Mouse (Mus musculus): Measurements from ENCODE around the gene Pmm2.

The Pmm2 gene

DNA sequence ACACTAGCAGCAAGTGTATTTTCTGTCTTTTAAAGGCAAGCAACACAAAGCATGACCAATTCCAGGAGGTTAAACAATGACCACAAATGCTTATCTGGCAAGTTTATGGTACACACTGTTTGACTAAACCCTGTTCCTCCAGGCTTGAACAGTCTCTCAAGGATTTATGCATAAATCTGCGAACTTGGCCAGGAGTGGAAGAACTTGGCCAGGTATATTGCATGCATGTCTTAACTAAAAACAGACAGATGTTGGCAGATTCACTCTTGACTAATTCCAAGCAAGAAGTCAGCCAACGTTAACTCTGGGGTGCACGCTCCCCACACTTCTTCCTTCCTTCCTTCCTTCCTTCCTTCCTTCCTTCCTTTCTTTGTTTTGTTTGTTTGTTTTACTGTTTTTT lies 42.3 kb downstream of the Pmm2 start:
- DNase-seq (ENCODE audit: inconsistent ontology term), result no peak

DNA sequence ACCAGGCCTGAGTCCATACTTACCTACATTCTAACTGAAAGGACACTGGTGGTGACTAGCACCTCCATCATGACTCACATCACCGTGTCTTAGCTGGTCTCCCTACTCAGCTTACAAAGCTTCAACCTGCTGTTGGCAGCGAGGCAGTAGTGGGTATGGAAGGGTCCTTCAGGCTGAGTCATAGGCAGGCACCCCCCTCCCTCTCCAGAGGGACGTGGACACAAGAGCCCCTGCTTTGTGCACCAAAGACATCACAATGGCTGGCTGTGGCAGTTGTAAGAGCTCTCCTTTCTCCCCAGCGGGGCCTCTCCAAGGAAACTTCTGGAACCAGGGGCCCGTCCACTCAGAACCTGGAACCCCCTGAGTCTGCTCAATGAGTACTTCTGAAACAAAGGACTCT lies 43.0 kb downstream of the Pmm2 start, which contains the start of gene Gm5767:
Gene Gm5767, plus strand, starts transcription at position 301 of the 400 bp plus-strand sequence.
- no peak for DNase-seq (ENCODE audit: inconsistent ontology term)

DNA sequence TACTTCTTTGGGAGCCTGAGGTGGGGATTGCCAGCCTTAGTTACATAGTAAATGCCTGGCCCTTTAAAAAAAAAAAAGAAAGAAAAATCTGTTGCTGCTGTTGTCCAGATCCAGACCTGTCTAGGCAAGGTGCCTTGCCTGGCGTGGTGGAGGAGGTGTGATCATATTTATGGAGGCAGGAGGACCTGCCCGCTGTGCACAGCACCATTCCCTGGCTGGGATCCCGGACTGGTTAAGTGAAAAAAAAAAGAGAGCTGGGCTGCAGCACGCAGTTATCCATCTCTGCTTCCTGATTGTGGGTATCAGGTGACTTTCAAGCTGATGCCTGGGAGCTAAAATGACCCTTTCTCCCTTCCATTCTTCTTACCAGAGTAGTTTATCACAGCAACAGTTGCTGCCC lies 47.6 kb downstream of the Pmm2 start:
- DNase-seq (ENCODE audit: inconsistent ontology term), result no peak

DNA sequence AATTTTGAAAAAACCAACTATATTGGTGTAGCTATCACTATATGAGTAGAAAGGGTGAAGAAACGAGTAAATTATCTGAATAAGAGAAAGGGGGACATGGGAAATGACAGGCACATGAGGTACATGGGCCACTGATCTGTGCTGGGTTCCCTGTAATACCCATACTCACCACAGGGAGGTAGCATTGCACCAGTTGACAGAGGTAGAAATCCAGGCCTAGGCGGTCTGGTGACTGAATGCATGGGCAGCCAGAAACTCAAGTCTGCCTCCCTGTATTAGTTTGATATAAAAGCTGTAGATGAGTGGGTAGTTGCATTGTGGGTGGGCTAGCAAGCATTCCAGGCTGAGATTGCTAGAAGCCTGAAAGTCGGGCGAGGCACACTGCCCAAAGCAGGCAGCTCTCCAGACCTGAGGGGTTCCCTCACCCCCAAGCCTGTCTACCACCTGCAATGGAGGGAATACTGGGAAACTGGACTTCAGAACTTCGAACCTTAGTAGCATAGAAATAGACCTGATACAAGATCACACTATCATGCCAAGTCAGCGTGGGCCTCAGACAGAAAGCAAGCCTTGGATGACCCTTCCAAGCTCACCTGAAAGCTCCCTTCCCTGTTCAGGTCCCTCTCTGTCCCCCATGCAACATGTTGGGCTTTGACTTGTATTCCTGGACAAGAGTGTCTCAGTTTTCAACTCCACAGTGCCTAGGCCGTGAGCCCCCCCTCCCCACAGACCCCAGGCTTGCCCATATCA lies 48.8 kb downstream of the Pmm2 start:
- peak; percentile 51 for DNase-seq (ENCODE audit: inconsistent ontology term)

DNA sequence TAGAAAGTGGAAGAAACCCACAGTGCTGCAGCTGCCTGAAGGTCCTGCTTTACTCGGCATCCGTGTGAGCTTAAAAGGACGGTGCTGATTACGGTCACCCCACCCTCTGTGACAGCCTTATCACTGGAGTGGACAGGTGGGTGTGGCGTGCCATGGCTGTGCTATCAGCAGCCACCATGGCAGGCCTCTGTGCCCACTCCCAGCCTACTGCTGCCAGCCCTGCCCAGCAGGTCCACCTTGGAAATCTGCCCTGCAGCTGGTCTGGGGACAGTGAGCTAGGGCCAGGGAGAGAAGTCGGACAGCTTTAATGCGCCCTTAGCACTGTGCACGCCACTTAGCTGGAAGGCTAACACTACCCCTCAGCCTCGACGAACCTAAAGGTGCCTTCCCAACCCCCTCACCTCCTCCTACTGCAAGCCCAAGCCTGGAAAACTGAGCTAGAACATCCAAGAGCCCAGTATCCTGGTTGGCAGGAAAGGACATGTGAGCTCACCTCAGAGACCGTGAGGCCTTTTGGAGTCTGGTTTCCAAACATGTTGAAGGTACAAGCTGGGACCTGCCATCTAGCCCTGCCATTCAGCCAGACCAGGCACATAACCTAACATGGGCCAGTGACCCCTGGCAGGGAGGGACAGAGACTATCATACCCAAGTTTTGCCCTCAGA lies 49.5 kb downstream of the Pmm2 start:
- DNase-seq (ENCODE audit: inconsistent ontology term), result no peak

DNA sequence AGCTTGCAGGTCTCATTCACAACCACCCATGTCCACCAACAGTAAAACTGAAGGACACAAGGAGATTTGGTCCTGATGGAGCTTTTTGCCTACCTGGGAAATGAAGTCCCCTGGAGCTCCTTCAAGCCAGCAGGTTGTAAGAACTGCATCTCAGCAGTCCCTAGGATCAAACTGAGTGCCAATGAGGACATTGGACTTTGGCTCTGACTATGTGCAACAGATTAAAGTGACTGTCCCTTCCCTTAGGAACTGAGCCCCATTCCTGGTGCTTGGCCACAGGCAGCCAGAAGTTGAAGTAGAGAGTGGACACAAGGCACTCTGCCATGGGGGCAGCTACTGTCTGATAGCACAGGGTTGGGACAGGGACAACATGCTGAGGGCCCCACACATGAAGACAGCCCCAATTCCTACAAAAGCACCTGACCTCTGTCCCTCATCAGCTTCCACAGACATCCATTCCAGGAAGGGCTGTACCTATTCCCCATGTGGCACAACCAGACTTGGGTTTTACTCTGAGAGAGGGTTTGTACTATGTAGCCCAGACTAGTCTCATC lies 50.2 kb downstream of the Pmm2 start:
- no peak for DNase-seq (ENCODE audit: inconsistent ontology term)

DNA sequence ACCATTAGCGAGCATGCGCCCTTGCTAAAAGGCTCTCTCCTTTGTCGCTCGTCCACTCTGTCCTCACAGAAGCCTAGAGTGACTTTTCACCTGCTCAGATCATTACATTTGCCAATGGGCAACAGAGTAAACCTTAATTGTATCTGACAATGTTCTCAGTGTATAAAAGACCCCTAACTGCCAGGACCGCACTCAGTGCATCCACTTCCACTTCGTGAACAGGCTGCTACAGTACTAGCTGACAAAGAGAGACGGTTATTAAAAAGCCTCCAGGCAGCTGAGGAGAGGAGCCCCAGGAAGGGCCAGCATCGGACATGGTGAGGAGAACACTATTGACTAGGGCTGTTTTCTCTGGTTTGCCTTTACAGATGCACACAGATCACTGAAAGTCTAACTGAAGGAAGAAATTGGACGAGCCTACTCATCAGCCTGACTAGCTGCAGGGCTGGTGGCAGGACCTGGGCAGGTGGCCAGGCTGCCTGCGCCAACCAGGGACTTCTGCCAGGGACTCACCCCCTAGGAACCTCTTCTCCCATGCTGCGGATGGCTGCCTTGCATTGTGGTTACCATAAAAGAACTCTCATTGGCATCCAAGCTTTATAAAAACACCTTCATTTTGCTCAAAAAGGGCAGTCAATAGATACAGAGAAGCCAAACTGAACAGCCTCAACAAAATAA lies 52.6 kb downstream of the Pmm2 start:
- DNase-seq (ENCODE audit: inconsistent ontology term), result peak; percentile 93

DNA sequence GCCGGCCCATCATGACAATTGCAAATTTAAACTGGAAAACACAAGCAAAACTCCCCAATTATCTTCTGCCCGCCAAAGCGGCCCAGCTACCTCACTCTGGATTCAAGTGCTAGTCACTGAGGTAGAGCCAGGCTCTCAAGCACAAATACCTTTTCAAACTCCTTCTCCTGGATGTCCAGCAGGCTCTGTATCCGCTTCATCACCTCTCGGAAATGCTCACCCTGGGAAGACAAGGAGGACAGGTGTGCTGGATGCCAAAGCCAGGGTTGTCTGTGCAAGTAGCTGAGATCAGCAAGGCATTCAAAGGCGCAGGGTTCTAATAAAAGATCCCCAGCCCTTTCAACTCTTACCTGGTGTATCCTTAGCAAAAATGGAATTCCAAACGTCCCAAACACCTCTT lies 53.7 kb downstream of the Pmm2 start:
- DNase-seq (ENCODE audit: inconsistent ontology term), result no peak

DNA sequence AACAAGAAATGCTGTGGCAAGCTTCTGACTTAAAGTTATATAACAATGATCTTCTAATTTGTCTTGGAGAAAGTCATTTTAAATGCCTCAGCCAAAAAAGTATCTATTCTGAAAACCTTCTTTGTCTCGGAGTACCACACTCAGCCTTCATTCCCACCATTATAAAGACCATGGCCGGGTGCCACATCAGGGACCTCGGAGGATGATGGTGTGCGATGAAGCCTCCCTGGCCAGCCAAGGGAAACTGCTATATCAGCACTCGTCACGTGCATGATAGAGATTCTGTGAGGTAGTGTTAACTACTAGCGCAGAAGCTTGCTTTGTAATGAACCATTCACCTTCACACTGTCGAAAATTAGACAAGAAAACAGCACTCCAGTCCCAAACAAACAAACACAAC lies 62.1 kb downstream of the Pmm2 start:
- no peak for DNase-seq (ENCODE audit: inconsistent ontology term)

DNA sequence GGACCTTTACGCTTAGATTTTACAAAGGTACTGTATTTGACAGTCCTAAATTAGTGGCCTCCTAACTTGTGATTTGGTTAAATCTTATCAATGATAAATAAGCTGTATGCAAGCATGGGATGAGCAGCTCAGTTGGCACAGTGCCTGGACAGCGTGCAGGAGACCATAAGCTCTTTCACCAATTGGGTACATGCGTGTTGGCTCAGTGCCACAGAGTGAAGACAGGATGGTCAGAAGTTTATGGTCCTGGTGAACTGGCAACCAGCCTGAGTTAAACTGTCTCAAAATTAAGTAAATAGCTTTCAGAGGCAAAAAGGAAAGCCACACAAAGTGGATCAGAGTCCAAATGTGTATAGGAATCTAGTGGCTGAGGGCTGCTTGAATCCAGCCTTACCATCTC lies 63.1 kb downstream of the Pmm2 start:
- no peak for DNase-seq (ENCODE audit: inconsistent ontology term)

DNA sequence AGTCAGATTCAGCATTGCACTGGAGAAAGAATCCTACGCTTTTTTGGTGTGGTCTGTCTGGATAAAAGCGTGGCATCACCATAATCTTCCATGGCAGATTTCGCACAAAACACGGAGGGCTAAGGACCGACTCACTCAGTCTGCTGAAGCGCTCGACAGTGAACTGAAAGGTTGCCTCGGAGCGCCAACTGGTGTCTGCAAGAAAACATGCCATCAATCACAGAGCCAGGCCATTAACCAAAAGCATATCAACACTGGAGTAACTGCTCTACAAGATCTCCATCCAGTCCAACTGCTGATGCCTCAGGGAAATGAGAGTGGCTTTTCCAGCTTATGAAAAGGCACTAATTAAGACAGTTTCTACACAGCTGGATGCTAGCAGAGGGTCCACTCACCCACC lies 74.5 kb downstream of the Pmm2 start:
- DNase-seq (ENCODE audit: inconsistent ontology term), result no peak

Data from Muller cell, postnatal 12 days (primary cell).